Mouse (Mus musculus): ENCODE results near the gene Mapk12. TPM values are rescaled to one million over a fixed set of nuclear protein-coding genes. Genes with fewer than 3 reads are reported as not detected.

Gene Mapk12
- 20.7 and 24.6 TPM in 2 replicates for polyA plus RNA-seq (2014; fragmentation: Nextera tagmentation; extraction: Ambion mirVana)

GRCm38 (mm10) chr15:89140659-89141252 lies at the start of gene Mapk12:
Gene Mapk12 (minus strand): TSS chr15:89140703.
- Histone ChIP-seq H3K4me1 (ENCODE audit: control insufficient read depth, insufficient read depth, low read length) (peaks cover 21% of the 10 kb centered on the region), H3K27ac (ENCODE audit: low read depth, low read length) (no peak within 1 kb of the TSS), H3K9me3 (replicated peaks; ENCODE audit: control insufficient read depth, low read length) (no peaks in the 10 kb centered on the region), H3K4me3 (ENCODE audit: low read depth, low read length) (peak within 1 kb of the TSS; percentile 51), H3K27me3 (ENCODE audit: control insufficient read depth, insufficient read depth, low read length) (peaks cover 34% of the 10 kb centered on the region), H3K4me2 (peak within 1 kb of the TSS; percentile 92), H3K9ac (ENCODE audit: low read depth, low read length) (peak within 1 kb of the TSS; percentile 72), H3K36me3 (ENCODE audit: control insufficient read depth, insufficient read depth, low read length) (no peaks in the 10 kb centered on the region)
- under 1% methylated on average over 21 of the region's 21 CpGs for WGBS (ENCODE audit: insufficient replicate concordance)
- peak; percentile 64 for ATAC-seq (replicated peaks; ENCODE audit: insufficient number of reproducible peaks, low FRiP score, low TSS enrichment)

GRCm38 (mm10) chr15:89184937-89185227 lies 44.4 kb upstream of the Mapk12 start:
- Histone ChIP-seq H3K4me2 (no peak overlapping the region), H3K27me3 (ENCODE audit: control insufficient read depth, insufficient read depth, low read length) (no peaks in the 10 kb centered on the region), H3K4me3 (ENCODE audit: low read depth, low read length) (no peak overlapping the region), H3K9ac (ENCODE audit: low read depth, low read length) (no peak overlapping the region), H3K9me3 (replicated peaks; ENCODE audit: control insufficient read depth, low read length) (no peaks in the 10 kb centered on the region), H3K4me1 (ENCODE audit: control insufficient read depth, insufficient read depth, low read length) (peaks cover 15% of the 10 kb centered on the region), H3K36me3 (ENCODE audit: control insufficient read depth, insufficient read depth, low read length) (0 out of 2 replicates have a peak, but pooled peaks cover 4% of the 10 kb centered on the region), H3K27ac (ENCODE audit: low read depth, low read length) (no peak overlapping the region)
- no peak for ATAC-seq (replicated peaks; ENCODE audit: insufficient number of reproducible peaks, low FRiP score, low TSS enrichment)
- WGBS (ENCODE audit: insufficient replicate concordance) = 86% methylated on average over 5 of the region's 5 CpGs

DNA sequence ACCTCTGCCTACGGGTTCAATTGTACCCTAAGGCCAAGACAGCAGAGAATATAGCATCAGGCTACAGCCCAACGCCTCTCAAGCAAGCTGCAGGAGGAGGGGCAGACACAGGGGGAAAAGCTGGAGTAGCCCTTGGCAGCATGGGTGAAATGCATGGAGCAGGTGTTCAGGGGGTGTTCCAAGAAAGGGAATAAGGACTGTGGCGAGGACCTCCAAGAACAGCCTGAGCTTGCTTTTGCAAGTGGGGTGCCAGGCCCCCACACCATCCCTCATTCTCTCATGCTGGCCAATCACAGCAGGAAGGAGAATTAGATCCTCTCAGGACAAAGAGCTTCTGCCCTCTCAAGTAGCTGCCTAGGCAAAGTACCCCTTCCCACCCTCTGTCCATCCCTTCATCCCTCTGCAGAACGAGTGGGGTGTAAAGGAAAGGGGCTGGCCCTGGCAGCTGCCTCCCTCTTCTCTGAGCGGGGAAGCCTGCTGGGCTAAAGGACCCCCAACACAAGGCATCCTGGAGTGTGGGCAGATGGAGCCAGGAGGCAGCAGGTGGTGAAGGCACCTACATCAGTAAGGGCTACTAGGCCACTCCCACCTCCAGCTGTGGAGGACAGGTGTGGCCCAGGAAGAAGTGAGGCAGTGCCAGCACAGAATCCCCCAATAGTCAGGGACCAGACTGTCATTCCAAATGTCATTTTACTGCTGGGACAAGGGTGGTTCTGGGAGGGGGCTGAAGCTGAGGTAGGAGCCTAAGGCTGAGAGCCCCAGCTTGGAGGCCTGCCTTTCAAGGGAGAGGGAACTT lies 43.8 kb upstream of the Mapk12 start:
- H3K4me3 ChIP-seq (ENCODE audit: low read depth, low read length) = no peak overlapping the region
- H3K36me3 ChIP-seq (ENCODE audit: control insufficient read depth, insufficient read depth, low read length) = 0 out of 2 replicates have a peak, but pooled peaks cover 4% of the 10 kb centered on the region
- H3K27me3 ChIP-seq (ENCODE audit: control insufficient read depth, insufficient read depth, low read length) = no peaks in the 10 kb centered on the region
- H3K9me3 ChIP-seq (replicated peaks; ENCODE audit: control insufficient read depth, low read length) = no peaks in the 10 kb centered on the region
- no peak overlapping the region for H3K27ac ChIP-seq (ENCODE audit: low read depth, low read length)
- no peak overlapping the region for H3K4me2 ChIP-seq
- no peak overlapping the region for H3K9ac ChIP-seq (ENCODE audit: low read depth, low read length)
- peaks cover 20% of the 10 kb centered on the region for H3K4me1 ChIP-seq (ENCODE audit: control insufficient read depth, insufficient read depth, low read length)
- ATAC-seq (replicated peaks; ENCODE audit: insufficient number of reproducible peaks, low FRiP score, low TSS enrichment) = no peak
- WGBS (ENCODE audit: insufficient replicate concordance) = 66% methylated on average over 5 of the region's 5 CpGs

DNA sequence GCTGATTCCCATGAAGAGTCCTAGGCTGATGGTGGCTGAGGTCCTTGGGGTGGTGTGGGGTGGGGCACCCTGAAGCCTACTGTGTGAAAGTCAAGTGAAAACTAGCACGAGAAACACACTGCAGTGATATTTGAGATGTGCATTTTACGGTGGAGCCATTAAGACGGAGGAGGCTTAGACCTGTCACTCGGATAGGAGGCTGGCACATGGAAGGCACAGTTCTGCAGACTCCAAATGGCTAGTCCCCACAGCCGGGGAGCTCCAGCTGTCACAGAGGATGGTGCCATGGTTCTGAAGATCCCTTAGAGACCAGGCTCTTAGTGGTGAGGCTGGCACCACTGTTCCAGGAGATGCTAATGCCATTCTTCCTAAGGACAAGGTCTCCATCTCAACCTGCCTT lies 42.3 kb upstream of the Mapk12 start:
- 72% methylated on average over 5 of the region's 5 CpGs for WGBS (ENCODE audit: insufficient replicate concordance)
- Histone ChIP-seq H3K4me3 (ENCODE audit: low read depth, low read length) (no peak overlapping the region), H3K4me1 (ENCODE audit: control insufficient read depth, insufficient read depth, low read length) (peaks cover 31% of the 10 kb centered on the region), H3K27ac (ENCODE audit: low read depth, low read length) (peak overlapping the region; percentile 35; the same call in 1 of the 2 replicates), H3K27me3 (ENCODE audit: control insufficient read depth, insufficient read depth, low read length) (no peaks in the 10 kb centered on the region), H3K9ac (ENCODE audit: low read depth, low read length) (no peak overlapping the region), H3K4me2 (no peak overlapping the region), H3K36me3 (ENCODE audit: control insufficient read depth, insufficient read depth, low read length) (0 out of 2 replicates have a peak, but pooled peaks cover 4% of the 10 kb centered on the region), H3K9me3 (replicated peaks; ENCODE audit: control insufficient read depth, low read length) (no peaks in the 10 kb centered on the region)
- ATAC-seq (replicated peaks; ENCODE audit: insufficient number of reproducible peaks, low FRiP score, low TSS enrichment) = no peak

- ATAC-seq (replicated peaks; ENCODE audit: insufficient number of reproducible peaks, low FRiP score, low TSS enrichment) = no peak
- H3K9ac ChIP-seq (ENCODE audit: low read depth, low read length) = no peak overlapping the region
These were observed 41.8 kb upstream of the Mapk12 start for GRCm38 (mm10) chr15:89182328-89182741.

DNA sequence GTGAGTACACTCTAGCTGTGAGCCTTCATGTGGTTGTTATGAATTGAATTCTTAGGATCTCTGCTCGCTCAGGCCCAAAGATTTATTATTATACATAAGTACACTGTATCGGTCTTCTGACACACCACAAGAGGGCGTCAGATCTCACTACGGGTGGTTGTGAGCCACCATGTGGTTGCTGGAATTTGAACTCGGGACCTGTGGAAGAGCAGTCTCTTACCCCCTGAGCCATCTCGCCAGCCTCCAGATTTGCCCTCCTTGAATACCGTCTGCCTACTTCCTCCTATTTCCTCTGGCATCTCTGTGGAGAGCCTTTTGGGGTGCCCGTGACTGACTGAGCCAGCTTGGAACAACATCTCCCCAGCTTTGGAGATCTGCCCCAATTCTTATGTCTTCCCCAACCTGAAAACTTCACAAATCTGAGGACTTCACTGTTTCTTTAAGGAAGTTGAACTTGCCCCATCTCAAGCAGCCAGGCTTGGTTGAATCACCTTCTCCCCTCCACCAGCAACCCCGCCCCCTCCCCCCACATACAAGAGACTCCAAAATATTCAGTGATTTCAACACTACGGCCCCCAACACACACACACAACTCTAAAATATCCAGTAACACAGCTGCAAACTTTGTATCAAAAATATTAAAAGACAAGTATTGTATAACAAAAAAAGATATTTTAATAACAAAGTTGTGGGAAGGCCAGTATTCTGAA lies 41.2 kb upstream of the Mapk12 start:
- no peaks in the 10 kb centered on the region for H3K9me3 ChIP-seq (replicated peaks; ENCODE audit: control insufficient read depth, low read length)
- H3K27ac ChIP-seq (ENCODE audit: low read depth, low read length) = no peak overlapping the region
- WGBS (ENCODE audit: insufficient replicate concordance) = 62% methylated on average over 10 of the region's 10 CpGs
- H3K4me3 ChIP-seq (ENCODE audit: low read depth, low read length) = no peak overlapping the region
- H3K4me2 ChIP-seq = peak overlapping the region; percentile 92
- H3K9ac ChIP-seq (ENCODE audit: low read depth, low read length) = no peak overlapping the region
- no peak for ATAC-seq (replicated peaks; ENCODE audit: insufficient number of reproducible peaks, low FRiP score, low TSS enrichment)
- no peaks in the 10 kb centered on the region for H3K36me3 ChIP-seq (ENCODE audit: control insufficient read depth, insufficient read depth, low read length)
- no peaks in the 10 kb centered on the region for H3K27me3 ChIP-seq (ENCODE audit: control insufficient read depth, insufficient read depth, low read length)
- H3K4me1 ChIP-seq (ENCODE audit: control insufficient read depth, insufficient read depth, low read length) = peaks cover 42% of the 10 kb centered on the region

More at GRCm38 (mm10) chr15:89182328-89182741, 41.8 kb upstream of the Mapk12 start:
- Histone ChIP-seq H3K36me3 (ENCODE audit: control insufficient read depth, insufficient read depth, low read length) (0 out of 2 replicates have a peak, but pooled peaks cover 4% of the 10 kb centered on the region), H3K27ac (ENCODE audit: low read depth, low read length) (peak overlapping the region; percentile 35), H3K27me3 (ENCODE audit: control insufficient read depth, insufficient read depth, low read length) (no peaks in the 10 kb centered on the region), H3K9me3 (replicated peaks; ENCODE audit: control insufficient read depth, low read length) (no peaks in the 10 kb centered on the region), H3K4me2 (no peak overlapping the region), H3K4me3 (ENCODE audit: low read depth, low read length) (no peak overlapping the region), H3K4me1 (ENCODE audit: control insufficient read depth, insufficient read depth, low read length) (peaks cover 36% of the 10 kb centered on the region)
- WGBS (ENCODE audit: insufficient replicate concordance) = 22% methylated on average over 6 of the region's 6 CpGs

DNA sequence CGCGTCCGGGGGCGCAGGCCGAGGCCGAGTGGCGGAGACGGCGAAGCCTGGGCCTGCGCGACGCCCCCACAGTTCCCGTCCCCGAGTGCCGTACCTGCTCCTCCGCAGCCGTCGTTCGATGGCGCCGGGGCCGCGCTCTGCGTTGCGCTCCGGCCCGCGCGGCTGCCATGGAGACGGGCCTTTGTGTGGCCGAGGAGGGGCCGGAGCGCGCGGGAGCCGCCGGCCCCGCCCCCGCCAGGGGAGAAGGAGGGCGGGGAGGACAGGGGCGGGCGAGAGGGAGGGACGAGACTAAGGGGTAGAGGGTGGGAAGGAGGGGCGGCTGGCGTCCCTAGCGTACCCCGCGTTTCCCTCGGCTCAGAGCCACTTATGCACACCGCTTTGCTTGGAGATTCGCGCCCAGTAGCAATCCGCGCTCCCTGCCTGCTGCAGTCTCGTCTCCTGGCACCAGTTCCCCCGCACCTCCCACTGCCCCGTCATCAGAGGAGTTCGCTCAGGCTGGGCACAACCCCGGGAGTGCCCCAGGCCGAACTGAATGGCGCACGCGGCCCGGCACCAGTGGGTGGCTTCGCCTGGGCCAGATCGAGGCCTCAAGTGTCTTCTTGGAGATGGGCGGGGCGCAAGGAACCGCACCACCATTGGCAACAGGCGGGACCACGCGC lies 40.2 kb upstream of the Mapk12 start, which contains the start of gene Plxnb2:
Gene Plxnb2 (minus strand): TSS at position 218 of the 659 bp plus-strand sequence.
- Histone ChIP-seq H3K9ac (ENCODE audit: low read depth, low read length) (peak within 1 kb of the TSS; percentile 92), H3K9me3 (replicated peaks; ENCODE audit: control insufficient read depth, low read length) (no peaks in the 10 kb centered on the region), H3K36me3 (ENCODE audit: control insufficient read depth, insufficient read depth, low read length) (no peaks in the 10 kb centered on the region), H3K4me1 (ENCODE audit: control insufficient read depth, insufficient read depth, low read length) (peaks cover 52% of the 10 kb centered on the region), H3K4me2 (peak within 1 kb of the TSS; percentile 92), H3K27ac (ENCODE audit: low read depth, low read length) (peak within 1 kb of the TSS; percentile 87), H3K27me3 (ENCODE audit: control insufficient read depth, insufficient read depth, low read length) (no peaks in the 10 kb centered on the region), H3K4me3 (ENCODE audit: low read depth, low read length) (peak within 1 kb of the TSS; percentile 83)
- ATAC-seq (replicated peaks; ENCODE audit: insufficient number of reproducible peaks, low FRiP score, low TSS enrichment) = peak; percentile 83
- under 1% methylated on average over 67 of the region's 72 CpGs for WGBS (ENCODE audit: insufficient replicate concordance)

GRCm38 (mm10) chr15:89180081-89180541 lies 39.6 kb upstream of the Mapk12 start:
- Histone ChIP-seq H3K4me1 (ENCODE audit: control insufficient read depth, insufficient read depth, low read length) (peaks cover 57% of the 10 kb centered on the region), H3K4me3 (ENCODE audit: low read depth, low read length) (peak overlapping the region; percentile 83), H3K9me3 (replicated peaks; ENCODE audit: control insufficient read depth, low read length) (no peaks in the 10 kb centered on the region), H3K9ac (ENCODE audit: low read depth, low read length) (peak overlapping the region; percentile 92), H3K36me3 (ENCODE audit: control insufficient read depth, insufficient read depth, low read length) (no peaks in the 10 kb centered on the region), H3K4me2 (peak overlapping the region; percentile 92), H3K27ac (ENCODE audit: low read depth, low read length) (peak overlapping the region; percentile 87), H3K27me3 (ENCODE audit: control insufficient read depth, insufficient read depth, low read length) (no peaks in the 10 kb centered on the region)
- under 1% methylated on average over 26 of the region's 26 CpGs for WGBS (ENCODE audit: insufficient replicate concordance)
- ATAC-seq (replicated peaks; ENCODE audit: insufficient number of reproducible peaks, low FRiP score, low TSS enrichment) = no peak; the same call in 1 of the 2 replicates
